Mouse (Mus musculus) lung, embryonic 15.5 days (tissue): ENCODE measurements around the gene Tulp2. TPM values are rescaled to one million over a fixed set of nuclear protein-coding genes. Genes with fewer than 3 reads are reported as not detected.

ENCODE experiments used
- ATAC-seq: fragments of 200-750 bp; cut with Nextera tagmentation; 2 replicates; pipeline ENCODE4 v1.8.0; 2017; ENCODE audit warnings: moderate number of reproducible peaks, borderline replicate concordance; ENCODE audit not compliant: low FRiP score, low TSS enrichment; ENCODE audit errors: extremely low read depth
- H3K27ac ChIP-seq: fragments of 300-500 bp; sonication (generic); 2 replicates; pipeline ENCODE4 v1.5.1; 2015; ENCODE audit warnings: moderate library complexity, mild to moderate bottlenecking, inconsistent platforms
- H3K27me3 ChIP-seq: fragments of 300-500 bp; sonication (generic); 2 replicates; pipeline ENCODE4 v1.6.1; 2015; ENCODE audit warnings: inconsistent platforms
- H3K36me3 ChIP-seq: fragments of 300-500 bp; sonication (generic); 2 replicates; pipeline ENCODE4 v1.6.1; 2015; ENCODE audit warnings: inconsistent platforms
- H3K4me1 ChIP-seq: fragments of 300-500 bp; sonication (generic); 2 replicates; pipeline ENCODE4 v1.6.1; 2015; ENCODE audit warnings: inconsistent platforms
- H3K4me2 ChIP-seq: fragments of 300-500 bp; sonication (generic); 2 replicates; pipeline ENCODE4 v1.6.1; 2015; ENCODE audit warnings: inconsistent platforms, mild to moderate bottlenecking, moderate library complexity
- H3K4me3 ChIP-seq: fragments of 300-500 bp; sonication (generic); 2 replicates; pipeline ENCODE4 v1.5.1; 2015; ENCODE audit warnings: mild to moderate bottlenecking, inconsistent platforms
- H3K9ac ChIP-seq: fragments of 300-500 bp; sonication (generic); 2 replicates; pipeline ENCODE4 v1.6.1; 2015; ENCODE audit warnings: inconsistent platforms
- H3K9me3 ChIP-seq: fragments of 300-500 bp; sonication (generic); 2 replicates; pipeline ENCODE4 v1.6.1; 2016; ENCODE audit warnings: inconsistent platforms
- WGBS: fragments of 180-500 bp; shearing (Covaris S2); methylation state at CpG from one replicate; pipeline ENCODE4 v1.1.7; 2015; 5-methylcytosine and 5-hydroxymethylcytosine counted together
- microRNA-seq: library from miRNA; unstranded; fragments of <30 nt; microRNA quantifications from one replicate; pipeline ENCODE4, GENCODE M21; 2016
- polyA plus RNA-seq: library from polyadenylated mRNA; unstranded; fragments of >200 nt; fragmentation: Nextera tagmentation; extraction: Ambion mirVana; gene quantifications from 2 replicates; pipeline ENCODE4 v1.2.1, GENCODE M21; 2015

Tulp2 gene
- polyA plus RNA-seq, 1 experiment from 2014 or later = 0.74 TPM

- WGBS = 62% methylated on average over 2 of the region's 2 CpGs
- Histone ChIP-seq H3K27me3 (no peaks in the 10 kb centered on the region), H3K9ac (no peak overlapping the region), H3K4me2 (no peak overlapping the region), H3K9me3 (no peaks in the 10 kb centered on the region), H3K4me3 (no peak overlapping the region), H3K36me3 (no peaks in the 10 kb centered on the region), H3K27ac (no peak overlapping the region), H3K4me1 (peaks cover 29% of the 10 kb centered on the region)
- ATAC-seq = no peak
Observed at GRCm38 (mm10) chr7:45564811-45565210, 83.1 kb downstream of the Tulp2 start.

GRCm38 (mm10) chr7:45565446-45565845 is 83.8 kb downstream of the Tulp2 start:
- WGBS = 86% methylated on average over 9 of the region's 9 CpGs
- H3K4me2 ChIP-seq = no peak overlapping the region
- no peak overlapping the region for H3K27ac ChIP-seq
- no peaks in the 10 kb centered on the region for H3K27me3 ChIP-seq
- H3K9ac ChIP-seq = no peak overlapping the region
- peaks cover 31% of the 10 kb centered on the region for H3K4me1 ChIP-seq
- no peaks in the 10 kb centered on the region for H3K36me3 ChIP-seq
- ATAC-seq = no peak
- H3K9me3 ChIP-seq = no peaks in the 10 kb centered on the region
- no peak overlapping the region for H3K4me3 ChIP-seq

GRCm38 (mm10) chr7:45567112-45567779 is 85.6 kb downstream of the Tulp2 start:
- H3K27me3 ChIP-seq = no peaks in the 10 kb centered on the region
- peaks cover 30% of the 10 kb centered on the region for H3K4me1 ChIP-seq
- H3K4me3 ChIP-seq = no peak overlapping the region
- H3K36me3 ChIP-seq = no peaks in the 10 kb centered on the region
- 0 out of 2 replicates have a peak overlapping the region, but pooled peaks have one; percentile 11 for H3K9ac ChIP-seq
- H3K27ac ChIP-seq = peak overlapping the region; percentile 95
- peak overlapping the region; percentile 76 for H3K4me2 ChIP-seq
- WGBS = 68% methylated on average over 8 of the region's 8 CpGs
- no peak for ATAC-seq
- no peaks in the 10 kb centered on the region for H3K9me3 ChIP-seq

- Histone ChIP-seq H3K27ac (peak overlapping the region; percentile 95), H3K27me3 (no peaks in the 10 kb centered on the region), H3K9me3 (no peaks in the 10 kb centered on the region), H3K4me3 (peak overlapping the region; percentile 38), H3K4me2 (peak overlapping the region; percentile 76), H3K4me1 (peaks cover 29% of the 10 kb centered on the region), H3K9ac (peak overlapping the region; percentile 11), H3K36me3 (no peaks in the 10 kb centered on the region)
- peak; percentile 97 for ATAC-seq
- under 1% methylated on average over 24 of the region's 24 CpGs for WGBS
Observed at GRCm38 (mm10) chr7:45567780-45568516, 86.3 kb downstream of the Tulp2 start.

DNA sequence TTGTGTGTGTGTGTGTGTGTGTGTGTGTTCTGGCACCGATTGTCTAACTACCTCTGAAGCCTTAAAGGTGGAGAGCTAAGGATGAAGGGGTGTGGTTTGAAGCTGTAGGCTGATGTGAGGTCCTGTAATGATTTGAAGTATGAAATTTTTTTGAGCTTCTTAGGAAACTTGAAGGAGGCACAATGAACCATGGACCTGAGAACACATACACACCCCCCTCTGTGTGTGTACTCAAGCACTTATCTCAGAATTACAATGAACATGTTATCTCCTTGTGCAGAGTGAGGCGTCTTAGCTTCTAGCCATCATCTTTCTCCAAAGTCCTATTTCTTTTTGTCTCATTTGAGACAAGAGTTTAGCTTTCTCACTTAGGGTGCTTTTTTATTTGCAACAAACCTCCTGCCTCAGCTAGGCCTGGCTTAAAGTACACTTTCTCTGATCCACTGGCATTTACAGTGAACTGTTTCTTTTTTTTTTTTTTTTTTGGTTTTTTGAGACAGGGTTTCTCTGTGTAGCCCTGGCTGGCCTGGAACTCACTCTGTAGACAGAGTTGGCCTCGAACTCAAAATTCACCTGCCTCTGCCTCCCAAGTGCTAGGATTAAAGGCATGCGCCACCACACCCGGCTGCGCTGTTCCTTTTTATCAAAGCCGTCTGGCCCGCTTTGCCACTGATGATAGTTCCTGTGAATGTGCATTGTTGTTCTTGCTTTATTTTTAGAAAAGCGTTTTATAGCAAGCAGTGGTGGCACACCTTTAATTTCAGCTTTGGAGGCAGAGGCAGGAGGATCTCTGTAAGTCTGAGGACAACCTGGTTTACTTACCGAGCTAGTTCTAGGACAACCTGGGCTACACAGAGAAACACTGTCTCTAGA is 87.2 kb downstream of the Tulp2 start:
- WGBS = 75% methylated on average over 10 of the region's 10 CpGs
- Histone ChIP-seq H3K27ac (peak overlapping the region; percentile 95), H3K36me3 (no peaks in the 10 kb centered on the region), H3K9me3 (no peaks in the 10 kb centered on the region), H3K4me2 (peak overlapping the region; percentile 76), H3K9ac (no peak overlapping the region; the same call in 1 of the 2 replicates), H3K27me3 (no peaks in the 10 kb centered on the region), H3K4me1 (peaks cover 29% of the 10 kb centered on the region), H3K4me3 (peak overlapping the region; percentile 38)
- ATAC-seq = peak; percentile 5; the same call in 1 of the 2 replicates

DNA sequence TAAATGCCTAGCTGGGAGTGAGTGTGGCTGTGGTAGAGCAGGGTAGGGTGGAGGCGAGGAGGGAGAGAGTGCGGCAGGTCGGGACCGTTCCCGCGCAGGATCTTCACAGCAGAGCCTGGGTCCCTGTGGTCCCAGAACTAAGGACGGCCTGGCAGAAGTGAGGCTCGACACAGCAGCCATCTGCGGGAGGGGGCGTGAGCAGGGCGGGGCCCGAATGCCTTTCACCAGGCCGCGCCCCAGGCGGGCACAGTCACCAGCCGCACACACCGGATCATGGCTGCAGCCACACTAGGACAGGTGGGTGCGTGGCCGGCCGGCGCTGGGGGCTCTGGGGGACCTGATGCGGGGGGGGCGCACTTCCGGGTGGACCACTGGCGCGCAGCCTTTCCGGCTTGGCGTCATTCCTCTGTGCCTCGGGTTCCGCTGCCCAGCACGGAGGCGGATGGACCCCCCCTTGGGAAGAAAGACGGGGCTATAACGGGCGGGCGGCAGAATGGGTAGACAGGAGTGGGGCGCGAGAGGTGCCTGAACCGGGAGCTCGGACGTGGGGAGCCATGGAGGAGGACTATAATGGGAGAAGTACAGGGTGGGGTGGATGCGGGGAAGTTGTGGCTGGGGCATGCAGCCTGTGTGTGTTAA is 88.5 kb downstream of the Tulp2 start, which contains the start of gene Bcat2:
TSS of gene Bcat2 (plus strand) at position 51 of the 639 bp plus-strand sequence.
- ATAC-seq = peak; percentile 62
- peak within 1 kb of the TSS; percentile 84 for H3K9ac ChIP-seq
- peak within 1 kb of the TSS; percentile 95 for H3K27ac ChIP-seq
- peaks cover 29% of the 10 kb centered on the region for H3K4me1 ChIP-seq
- H3K9me3 ChIP-seq = no peaks in the 10 kb centered on the region
- 0 out of 2 replicates have a peak, but pooled peaks cover under 1% of the 10 kb centered on the region for H3K36me3 ChIP-seq
- H3K27me3 ChIP-seq = no peaks in the 10 kb centered on the region
- 0% methylated on average over 40 of the region's 42 CpGs for WGBS
- peak within 1 kb of the TSS; percentile 80 for H3K4me2 ChIP-seq
- peak within 1 kb of the TSS; percentile 69 for H3K4me3 ChIP-seq

GRCm38 (mm10) chr7:45571966-45572365 is 90.3 kb downstream of the Tulp2 start:
- Histone ChIP-seq H3K36me3 (peaks cover 17% of the 10 kb centered on the region), H3K27me3 (no peaks in the 10 kb centered on the region), H3K27ac (no peak overlapping the region), H3K9ac (no peak overlapping the region), H3K4me3 (0 out of 2 replicates have a peak overlapping the region, but pooled peaks have one; percentile 69), H3K4me2 (peak overlapping the region; percentile 80; the same call in 1 of the 2 replicates), H3K9me3 (no peaks in the 10 kb centered on the region), H3K4me1 (peaks cover 29% of the 10 kb centered on the region)
- 35% methylated on average over 1 of the region's 1 CpGs for WGBS
- no peak for ATAC-seq

Small RNAs within 50 kb of the gene (microRNA-seq; reads per million reads assigned to microRNA genes)
- gene Gm22133 = not detected

Other genes with a start within 250 kb of the Tulp2 start
- 3.1 and 3.8 TPM in 2 replicates for gene Cd37, start 242.8 kb upstream of the Tulp2 start, polyA plus RNA-seq
- gene Slc6a16, start 240.8 kb upstream of the Tulp2 start, polyA plus RNA-seq = 0.16 TPM in 1 of 2 replicates, not detected in the other
- gene Slc6a21, start 204.4 kb upstream of the Tulp2 start, polyA plus RNA-seq = 0.09 TPM in 1 of 2 replicates, not detected in the other
- 19.1 and 20.0 TPM in 2 replicates for gene Trpm4, start 148.1 kb upstream of the Tulp2 start, polyA plus RNA-seq
- gene Hrc, start 146.6 kb upstream of the Tulp2 start, polyA plus RNA-seq = 1.7 and 2.3 TPM in 2 replicates
- gene Ppfia3, start 114.9 kb upstream of the Tulp2 start, polyA plus RNA-seq = 3.1 TPM in 2 replicates
- 0.60 and 0.92 TPM in 2 replicates for gene Lin7b, start 111.3 kb upstream of the Tulp2 start, polyA plus RNA-seq
- gene Snrnp70, start 86.1 kb upstream of the Tulp2 start, polyA plus RNA-seq = 224 and 229 TPM in 2 replicates
- gene Kcna7, start 76.2 kb upstream of the Tulp2 start, polyA plus RNA-seq = not detected in 2 replicates
- gene Ntf5, start 68.2 kb upstream of the Tulp2 start, polyA plus RNA-seq = 3.5 TPM in 2 replicates
- 0.25 and 0.70 TPM in 2 replicates for gene Lhb, start 61.1 kb upstream of the Tulp2 start, polyA plus RNA-seq
- 42.7 and 46.7 TPM in 2 replicates for gene Gys1, start 47.0 kb upstream of the Tulp2 start, polyA plus RNA-seq
- 161 and 173 TPM in 2 replicates for gene Ruvbl2, start 43.8 kb upstream of the Tulp2 start, polyA plus RNA-seq
- 5,197 and 5,279 TPM in 2 replicates for gene Ftl1, start 22.0 kb upstream of the Tulp2 start, polyA plus RNA-seq
- 161 and 176 TPM in 2 replicates for gene Bax, start 15.0 kb upstream of the Tulp2 start, polyA plus RNA-seq
- not detected in 2 replicates for gene Gm45808, start 4.9 kb downstream of the Tulp2 start, polyA plus RNA-seq
- 2.8 and 3.4 TPM in 2 replicates for gene Dhdh, start 6.9 kb downstream of the Tulp2 start, polyA plus RNA-seq
- gene Nucb1, start 28.5 kb downstream of the Tulp2 start, polyA plus RNA-seq = 230 and 238 TPM in 2 replicates
- 21.9 and 22.9 TPM in 2 replicates for gene Ppp1r15a, start 44.4 kb downstream of the Tulp2 start, polyA plus RNA-seq
- 2.2 and 3.3 TPM in 2 replicates for gene Plekha4, start 44.5 kb downstream of the Tulp2 start, polyA plus RNA-seq
- gene Hsd17b14, start 73.0 kb downstream of the Tulp2 start, polyA plus RNA-seq = 1.5 and 1.7 TPM in 2 replicates
- gene Bcat2, start 88.3 kb downstream of the Tulp2 start, polyA plus RNA-seq = 57.7 and 62.5 TPM in 2 replicates
- 0.42 TPM in 1 of 2 replicates, not detected in the other for gene Fgf21, start 133.6 kb downstream of the Tulp2 start, polyA plus RNA-seq
- gene Fut1, start 135.4 kb downstream of the Tulp2 start, polyA plus RNA-seq = 0.47 and 0.49 TPM in 2 replicates
- gene Izumo1, start 139.9 kb downstream of the Tulp2 start, polyA plus RNA-seq = 0.15 and 0.29 TPM in 2 replicates
- gene Rasip1, start 145.6 kb downstream of the Tulp2 start, polyA plus RNA-seq = 32.4 and 33.3 TPM in 2 replicates
- 7.7 and 9.5 TPM in 2 replicates for gene Mamstr, start 158.1 kb downstream of the Tulp2 start, polyA plus RNA-seq
- 0.57 and 0.69 TPM in 2 replicates for gene Fut2, start 184.5 kb downstream of the Tulp2 start, polyA plus RNA-seq
- 0.52 and 0.69 TPM in 2 replicates for gene Ntn5, start 202.1 kb downstream of the Tulp2 start, polyA plus RNA-seq
- gene Sec1, start 212.5 kb downstream of the Tulp2 start, polyA plus RNA-seq = 0.21 and 0.42 TPM in 2 replicates
- 2.4 and 4.6 TPM in 2 replicates for gene Car11, start 218.0 kb downstream of the Tulp2 start, polyA plus RNA-seq
- gene Dbp, start 223.2 kb downstream of the Tulp2 start, polyA plus RNA-seq = 2.7 and 3.1 TPM in 2 replicates
- 1,016 and 1,098 TPM in 2 replicates for gene Rpl18, start 233.6 kb downstream of the Tulp2 start, polyA plus RNA-seq
- gene Sphk2, start 236.1 kb downstream of the Tulp2 start, polyA plus RNA-seq = 26.4 and 26.5 TPM in 2 replicates
- gene Fam83e, start 239.3 kb downstream of the Tulp2 start, polyA plus RNA-seq = 1.4 and 1.5 TPM in 2 replicates
- gene Spaca4, start 243.9 kb downstream of the Tulp2 start, polyA plus RNA-seq = not detected in 2 replicates